Mouse (Mus musculus): ENCODE measurements around the gene Rps16. TPM values are rescaled to one million over a fixed set of nuclear protein-coding genes. Genes with fewer than 3 reads are reported as not detected.

The Rps16 gene
- polyA plus RNA-seq, 1 experiment from 2014 or later, result 713 TPM

DNA sequence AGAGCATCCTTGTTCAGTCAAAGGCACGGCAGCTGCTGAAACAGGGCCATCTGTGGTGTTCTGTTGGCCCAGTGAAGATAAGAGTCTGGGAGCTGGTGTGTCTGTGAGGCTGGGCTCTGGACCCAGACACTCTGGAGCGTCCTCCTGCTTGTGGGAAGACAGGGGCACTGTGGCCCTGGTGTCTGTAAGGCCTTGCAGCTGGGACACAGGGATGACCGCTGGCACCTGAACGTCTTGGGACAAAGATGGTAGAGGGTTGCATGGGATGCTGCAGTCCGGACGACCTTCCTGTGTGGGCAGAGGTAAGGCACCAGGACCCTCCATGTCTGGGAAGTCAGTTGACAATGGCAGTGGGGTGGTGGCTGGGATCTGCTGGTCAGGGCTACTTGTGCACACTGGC, 9.8 kb downstream of the Rps16 start:
- no peak for TF ChIP-seq CTCF (IDR thresholded peaks at IDR 0.05)
- in situ Hi-C loops (cut with MboI; ENCODE audit: low pct_unique_long_range_greater_than_20kb), result no loop called here
- no peaks in the 10 kb centered on the region for H3K27me3 ChIP-seq
- POLR2A ChIA-PET, result no interaction called here
- DNase-seq (ENCODE audit: low read depth, low spot score) (no peak), ATAC-seq (no peak)
- CTCF ChIA-PET, result interaction anchor here (1.3 kb wide), 1 partner anchor 11 kb away, joined by 3 read pairs; no protein-coding TSS in a partner anchor

DNA sequence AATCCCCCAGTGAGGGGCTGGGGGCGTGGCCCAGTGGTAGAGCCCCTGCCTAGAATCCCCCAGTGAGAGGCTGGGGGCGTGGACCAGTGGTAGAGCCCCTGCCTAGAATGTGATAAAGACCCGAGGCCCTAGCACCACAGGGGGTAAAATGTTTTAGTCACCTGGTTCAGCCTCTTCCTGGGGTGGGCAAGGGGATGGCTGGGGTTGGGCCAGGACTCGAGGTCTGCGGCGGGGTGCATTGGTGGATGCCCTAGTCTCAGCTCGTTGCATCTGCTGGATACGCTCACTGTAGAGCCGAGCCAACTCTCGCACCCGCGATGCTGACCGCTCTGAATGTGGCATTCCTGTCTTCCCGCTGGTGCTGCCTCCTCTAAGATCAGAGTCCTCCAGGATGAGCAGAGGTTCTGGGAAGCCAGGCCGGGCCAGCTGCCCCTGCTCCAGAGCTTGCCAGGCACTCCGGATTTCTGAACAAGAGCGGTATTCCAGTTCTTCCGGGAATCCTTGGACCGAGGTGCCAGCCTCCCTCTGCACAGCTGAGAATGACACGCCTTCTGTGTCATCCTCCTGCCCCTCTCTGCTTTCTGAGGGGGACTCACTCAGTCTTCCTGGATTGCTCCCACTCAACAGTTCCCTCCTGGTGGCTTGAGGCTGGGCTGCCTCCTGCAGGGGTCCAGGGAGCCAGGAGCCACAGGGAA, 11.3 kb downstream of the Rps16 start:
- no peak for ATAC-seq
- H3K27me3 ChIP-seq, result no peaks in the 10 kb centered on the region
- TF ChIP-seq CTCF (IDR thresholded peaks at IDR 0.05), result no peak
- CTCF ChIA-PET, result interaction anchor here (1.5 kb wide), 1 partner anchor 8 kb away, joined by 3 read pairs; no protein-coding TSS in a partner anchor
- DNase-seq (ENCODE audit: low read depth, low spot score), result no peak
- POLR2A ChIA-PET, result interaction anchor here (1.8 kb wide), 1 partner anchor 9 kb away, joined by 6 read pairs; no protein-coding TSS in a partner anchor
- in situ Hi-C loops (cut with MboI; ENCODE audit: low pct_unique_long_range_greater_than_20kb), result no loop called here

DNA sequence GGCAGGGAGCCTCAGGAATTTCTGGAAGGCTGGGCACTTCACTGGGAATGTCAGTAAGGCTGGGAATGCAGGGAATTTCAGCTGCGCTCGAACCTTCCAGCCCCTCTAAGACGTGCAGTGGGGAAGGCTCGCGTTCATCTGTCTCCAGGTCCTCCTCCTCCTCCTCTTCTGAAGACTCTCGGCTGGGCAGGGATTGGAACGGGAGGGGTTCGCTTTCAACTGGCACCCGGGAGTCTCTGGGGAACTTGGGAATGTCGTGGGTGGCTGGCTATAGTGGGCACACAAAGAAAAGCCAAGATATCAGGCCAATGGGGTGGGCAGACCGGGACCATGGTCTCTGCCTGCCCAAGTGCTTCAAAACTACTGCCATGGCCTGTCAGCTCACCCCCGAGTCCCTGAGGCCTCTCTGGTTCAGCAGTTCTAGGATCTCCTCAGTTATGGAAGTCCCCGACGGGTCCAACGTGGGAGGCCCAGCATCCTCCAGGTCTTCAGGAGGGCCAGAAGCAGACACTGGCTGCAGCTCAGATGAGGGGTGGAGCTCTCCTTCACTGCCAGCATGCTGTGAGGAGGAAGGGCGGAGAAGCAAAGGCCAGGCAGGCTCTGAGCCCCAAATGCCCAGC, 12.1 kb downstream of the Rps16 start:
- no peak for ATAC-seq
- ChIA-PET POLR2A (interaction anchor here (1.8 kb wide), 1 partner anchor 9 kb away, joined by 6 read pairs; no protein-coding TSS in a partner anchor), CTCF (interaction anchor here (1.5 kb wide), 1 partner anchor 9 kb away, joined by 3 read pairs; no protein-coding TSS in a partner anchor)
- in situ Hi-C loops (cut with MboI; ENCODE audit: low pct_unique_long_range_greater_than_20kb), result no loop called here
- H3K27me3 ChIP-seq, result no peaks in the 10 kb centered on the region
- no peak for DNase-seq (ENCODE audit: low read depth, low spot score)
- no peak for TF ChIP-seq CTCF (IDR thresholded peaks at IDR 0.05)

DNA sequence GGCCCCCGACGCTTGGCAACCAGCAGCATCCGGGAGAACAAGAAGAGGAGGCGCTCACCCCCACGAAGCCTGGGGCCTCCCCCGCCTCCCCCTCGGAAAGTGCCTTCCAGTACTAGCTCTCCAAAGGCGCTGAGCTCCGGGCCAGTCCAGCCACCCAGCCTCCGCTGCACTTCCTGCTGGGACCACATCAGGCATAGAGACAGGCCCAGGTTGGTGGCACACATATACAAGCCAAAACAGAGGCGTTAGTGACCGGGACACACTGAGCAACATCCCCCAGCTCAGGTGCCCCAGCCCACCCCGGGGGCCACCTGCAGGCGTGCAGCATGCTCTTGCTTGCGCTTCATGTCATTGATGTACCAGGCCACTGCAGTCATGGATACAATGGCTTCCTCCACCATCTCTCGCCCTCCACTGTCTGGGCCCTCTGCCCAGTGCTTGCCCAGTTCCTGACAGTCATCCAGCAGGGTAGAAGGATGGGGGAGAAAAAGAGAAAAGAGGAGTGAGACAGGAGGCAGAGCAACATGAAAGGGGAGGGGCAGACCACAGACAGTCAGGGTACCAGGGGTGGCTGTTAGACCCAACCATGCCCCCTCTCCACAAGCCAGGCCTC, 17.3 kb downstream of the Rps16 start:
- CTCF ChIA-PET, result no interaction called here
- in situ Hi-C loops (cut with MboI; ENCODE audit: low pct_unique_long_range_greater_than_20kb), result no loop called here

GRCm38 (mm10) chr7:28368276-28368920, 17.9 kb downstream of the Rps16 start:
- no peak for DNase-seq (ENCODE audit: low read depth, low spot score)
- ChIA-PET CTCF (interaction anchor here (1.1 kb wide), 1 partner anchor 24 kb away, joined by 3 read pairs; no protein-coding TSS in a partner anchor), POLR2A (interaction anchor here (1.2 kb wide), 2 partner anchors 12 to 17 kb away, joined by 3 read pairs; no protein-coding TSS in a partner anchor)
- ATAC-seq, result no peak
- H3K27me3 ChIP-seq, result no peaks in the 10 kb centered on the region
- no peak for TF ChIP-seq CTCF (IDR thresholded peaks at IDR 0.05)
- in situ Hi-C loops (cut with MboI; ENCODE audit: low pct_unique_long_range_greater_than_20kb), result no loop called here

More for the DNA sequence above, 17.3 kb downstream of the Rps16 start:
- ATAC-seq, result no peak
- no peaks in the 10 kb centered on the region for H3K27me3 ChIP-seq
- no peak for DNase-seq (ENCODE audit: low read depth, low spot score)
- TF ChIP-seq CTCF (IDR thresholded peaks at IDR 0.05), result no peak
- POLR2A ChIA-PET, result interaction anchor here (1.2 kb wide), 1 partner anchor 16 kb away, joined by 3 read pairs; no protein-coding TSS in a partner anchor

DNA sequence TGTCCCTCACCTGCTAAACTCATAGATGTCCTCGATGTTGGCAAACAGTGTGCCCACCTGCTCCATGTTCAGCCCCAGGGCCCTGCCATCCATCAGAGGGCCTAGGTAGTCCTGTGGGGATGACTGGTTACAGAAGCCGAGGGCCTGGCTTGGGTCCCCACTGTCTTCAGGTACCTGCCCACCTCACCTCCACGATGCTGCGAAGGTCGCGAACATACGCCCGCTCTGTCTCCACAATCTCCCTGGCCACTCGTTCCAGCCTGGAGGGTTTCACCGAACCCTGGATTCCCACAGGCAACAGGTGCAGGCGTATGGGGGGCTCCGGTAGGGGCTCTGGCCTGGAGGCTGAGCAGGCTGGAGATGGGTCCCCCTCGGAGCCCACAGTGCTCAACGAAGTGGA, 19.6 kb downstream of the Rps16 start:
- TF ChIP-seq CTCF (IDR thresholded peaks at IDR 0.05), result no peak
- H3K27me3 ChIP-seq, result no peaks in the 10 kb centered on the region
- ChIA-PET POLR2A (interaction anchor here (1.6 to 3.2 kb wide), 2 partner anchors 12 to 17 kb away, joined by 6 to 12 read pairs; no protein-coding TSS in a partner anchor), CTCF (interaction anchor here (0.9 kb wide), 1 partner anchor 13 kb away, joined by 3 read pairs; no protein-coding TSS in a partner anchor)
- ATAC-seq (no peak), DNase-seq (ENCODE audit: low read depth, low spot score) (no peak)
- in situ Hi-C loops (cut with MboI; ENCODE audit: low pct_unique_long_range_greater_than_20kb), result loop anchor here (5.0 kb wide), 1 partner anchor 222 kb away; no protein-coding TSS in a partner anchor

GRCm38 (mm10) chr7:28370977-28371513, 20.6 kb downstream of the Rps16 start:
- in situ Hi-C loops (cut with MboI; ENCODE audit: low pct_unique_long_range_greater_than_20kb), result loop anchor here (5.0 kb wide), 1 partner anchor 221 kb away; no protein-coding TSS in a partner anchor
- no peak for TF ChIP-seq CTCF (IDR thresholded peaks at IDR 0.05)
- no peaks in the 10 kb centered on the region for H3K27me3 ChIP-seq
- DNase-seq (ENCODE audit: low read depth, low spot score) (no peak), ATAC-seq (no peak)
- ChIA-PET POLR2A (interaction anchor here (1.5 to 3.2 kb wide), 3 partner anchors 9 to 18 kb away, joined by 6 to 12 read pairs (median 6); no protein-coding TSS in a partner anchor), CTCF (interaction anchor here (0.9 to 1.5 kb wide), 3 partner anchors 11 to 16 kb away, joined by 3 read pairs; no protein-coding TSS in a partner anchor)

DNA sequence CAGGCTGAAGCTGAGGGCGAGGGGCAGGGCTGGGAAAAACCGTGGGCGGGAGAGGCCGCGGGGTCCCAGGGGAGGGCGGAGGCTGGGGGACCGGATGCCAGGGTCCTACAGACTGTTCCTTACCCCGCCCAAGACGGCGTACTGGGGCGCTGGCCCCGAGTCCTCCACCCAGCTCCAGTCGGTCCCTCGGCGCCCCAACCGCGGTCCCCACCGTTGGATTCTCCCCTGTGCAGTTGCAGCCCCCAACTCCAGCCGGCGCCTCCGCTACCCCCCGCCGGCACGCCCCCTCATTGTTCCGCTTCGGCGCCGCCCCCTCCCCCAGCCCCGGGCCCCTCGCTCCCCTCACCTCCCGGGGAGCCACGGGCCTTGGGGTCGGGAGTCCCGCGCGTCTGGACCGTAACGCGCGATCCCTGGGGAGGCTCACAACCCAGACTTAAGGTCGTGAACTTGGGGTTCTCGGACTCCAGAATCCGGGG, 21.1 kb downstream of the Rps16 start:
- ATAC-seq (no peak), DNase-seq (ENCODE audit: low read depth, low spot score) (no peak)
- H3K27me3 ChIP-seq, result no peaks in the 10 kb centered on the region
- no peak for TF ChIP-seq CTCF (IDR thresholded peaks at IDR 0.05)
- in situ Hi-C loops (cut with MboI; ENCODE audit: low pct_unique_long_range_greater_than_20kb), result loop anchor here (5.0 kb wide), 1 partner anchor 221 kb away; no protein-coding TSS in a partner anchor
- ChIA-PET POLR2A (interaction anchor here (1.5 to 3.2 kb wide), 3 partner anchors 10 to 19 kb away, joined by 6 to 12 read pairs (median 6); no protein-coding TSS in a partner anchor), CTCF (interaction anchor here (1.2 to 1.5 kb wide), 2 partner anchors 11 to 15 kb away, joined by 3 read pairs; no protein-coding TSS in a partner anchor)
